Mouse (Mus musculus): ENCODE data around the gene Agpat3.
A peak's percentile ranks its signal among the peaks of the same experiment; 100 is the strongest.

- TF ChIP-seq ETS1 (IDR thresholded peaks at IDR 0.05; ENCODE audit: low read depth, low read length) (no peak), CTCF (IDR thresholded peaks at IDR 0.05 in 2 of 3, conservative IDR thresholded peaks at IDR 0.05 in 1 of 3; ENCODE audit: control insufficient read depth in 1 of 3, insufficient read depth in 1 of 3, low read depth in 2 of 3, low read length in 3 of 3, poor library complexity in 1 of 3, severe bottlenecking in 1 of 3) (no peak), EP300 (IDR thresholded peaks at IDR 0.05; ENCODE audit: low read depth in 1 of 2, low read length in 2 of 2) (peak in 1 of 2 experiments; percentile 66; a peak in 2 of 4 replicates), POLR2A (IDR thresholded peaks at IDR 0.05; ENCODE audit: control insufficient read depth in 1 of 2, insufficient read depth in 1 of 2, low read depth in 1 of 2, low read length in 2 of 2, poor library complexity in 1 of 2) (peak in 1 of 2 experiments; percentile 31; a peak in 1 of 4 replicates), MAX (IDR thresholded peaks at IDR 0.05; ENCODE audit: low read length) (no peak), ZMIZ1 (IDR thresholded peaks at IDR 0.05; ENCODE audit: low read depth, low read length) (no peak), KAT2A (conservative IDR thresholded peaks at IDR 0.05; ENCODE audit: low read depth, low read length) (no peak), GATA1 (IDR thresholded peaks at IDR 0.05; ENCODE audit: low read depth, low read length) (peak; percentile 57), MEF2A (IDR thresholded peaks at IDR 0.05; ENCODE audit: extremely low read depth, insufficient replicate concordance, low read depth, low read length, poor library complexity, severe bottlenecking) (no peak)
Observed at GRCm38 (mm10) chr10:78247206-78247605, 105.1 kb downstream of the Agpat3 start.

Measured in MEL (cell line).